Mouse (Mus musculus) spleen, adult 10 weeks (tissue): ENCODE data around the gene Olfr1303. TPM values are rescaled to one million over a fixed set of nuclear protein-coding genes. Genes with fewer than 3 reads are reported as not detected.

Experiments used
- polyA plus RNA-seq: library from polyadenylated mRNA; stranded (reverse); fragments of 350-450 nt; fragmentation: Illumina TruSeq; extraction: RNeasy Lipid Tissue Mini Kit (QIAGEN cat#74804); gene quantifications from one replicate; pipeline ENCODE4 v1.2.3, GENCODE M21; 2015; ENCODE audit warnings: low replicate concordance; ENCODE audit not compliant: insufficient read depth

The Olfr1303 gene
- polyA plus RNA-seq = not detected

DNA sequence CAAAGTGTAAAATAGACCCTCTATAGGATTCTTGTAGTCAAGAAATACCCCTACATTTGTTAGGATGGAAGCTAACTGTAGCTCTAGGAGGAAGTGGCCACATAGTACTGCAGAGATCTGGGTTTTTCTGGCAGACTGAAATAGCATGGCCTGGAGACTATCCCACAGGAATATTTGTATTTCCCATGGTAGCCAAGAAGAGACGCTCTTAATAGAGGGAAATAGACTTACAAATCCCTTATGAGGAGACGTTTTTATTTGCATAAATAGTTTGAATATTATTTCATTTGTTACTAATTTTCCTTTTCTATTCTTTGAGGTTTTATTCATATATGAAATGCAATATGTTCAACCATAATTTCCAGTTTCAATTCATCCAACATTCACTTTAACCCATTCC is at the start of gene Olfr1303:
Gene Olfr1303, minus strand, starts transcription at position 101 of the 400 bp plus-strand sequence.

DNA sequence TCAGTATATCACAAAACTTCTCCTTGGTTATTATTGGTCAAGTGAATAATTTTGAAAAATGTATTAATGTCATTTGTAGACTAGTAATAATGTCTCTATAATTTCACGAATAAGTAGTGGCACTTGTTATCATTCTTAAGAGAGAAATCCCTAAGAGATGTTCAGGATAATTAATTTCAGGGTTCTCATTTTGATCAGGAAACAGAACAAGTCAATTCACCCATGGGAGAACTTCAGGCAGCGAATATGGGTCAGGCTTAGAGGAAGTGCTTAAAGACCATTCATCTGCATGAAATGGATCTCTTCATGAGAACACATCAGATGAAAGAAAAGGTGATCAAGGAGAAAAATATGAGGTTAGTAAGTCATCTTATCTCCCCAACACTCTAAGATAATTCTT is 43.0 kb downstream of the Olfr1303 start, which contains the start of gene Olfr1302:
Gene Olfr1302, plus strand, starts transcription at position 301 of the 400 bp plus-strand sequence.

Other genes starting within 250 kb of the Olfr1303 start
- not detected for gene Olfr1297, start 193.8 kb downstream of the Olfr1303 start, polyA plus RNA-seq
- gene Olfr1298, start 171.1 kb downstream of the Olfr1303 start, polyA plus RNA-seq = not detected
- gene Olfr1299, start 158.9 kb downstream of the Olfr1303 start, polyA plus RNA-seq = not detected
- not detected for gene Olfr1301, start 69.3 kb downstream of the Olfr1303 start, polyA plus RNA-seq
- not detected for gene Olfr1302, start 42.9 kb downstream of the Olfr1303 start, polyA plus RNA-seq
- not detected for gene Olfr1305, start 56.8 kb upstream of the Olfr1303 start, polyA plus RNA-seq
- gene Olfr1306, start 95.9 kb upstream of the Olfr1303 start, polyA plus RNA-seq = not detected
- gene Olfr1307, start 129.1 kb upstream of the Olfr1303 start, polyA plus RNA-seq = not detected
- gene Olfr1308, start 144.6 kb upstream of the Olfr1303 start, polyA plus RNA-seq = not detected
- gene Olfr1309, start 169.9 kb upstream of the Olfr1303 start, polyA plus RNA-seq = not detected
- not detected for gene Olfr1310, start 192.4 kb upstream of the Olfr1303 start, polyA plus RNA-seq
- not detected for gene Olfr1311, start 204.1 kb upstream of the Olfr1303 start, polyA plus RNA-seq
- not detected for gene Olfr1312, start 229.9 kb upstream of the Olfr1303 start, polyA plus RNA-seq